Mouse (Mus musculus) cerebellum, adult (tissue): ENCODE results near the gene Dph2.
A peak's percentile ranks its signal among the peaks of the same experiment; 100 is the strongest.

ENCODE experiments used
- ATAC-seq: cut with Nextera tagmentation; 2 replicates; pipeline ENCODE4 v1.9.2; 2017; ENCODE audit warnings: mild to moderate bottlenecking, moderate library complexity, mixed read lengths; ENCODE audit not compliant: insufficient number of reproducible peaks, low FRiP score, low TSS enrichment

Gene Dph2

GRCm38 (mm10) chr4:117878703-117879102, 13.1 kb downstream of the Dph2 start:
- no peak for ATAC-seq

- no peak for ATAC-seq
Measured at GRCm38 (mm10) chr4:117878301-117878700, 13.5 kb downstream of the Dph2 start.

GRCm38 (mm10) chr4:117873615-117874014, 18.2 kb downstream of the Dph2 start:
- no peak for ATAC-seq

GRCm38 (mm10) chr4:117872471-117872886, 19.4 kb downstream of the Dph2 start, which contains the start of gene Ccdc24:
Gene Ccdc24 (minus strand): TSS chr4:117872557.
- ATAC-seq: no peak

GRCm38 (mm10) chr4:117871787-117872186, 20.0 kb downstream of the Dph2 start:
- ATAC-seq: no peak

- no peak for ATAC-seq
Measured at GRCm38 (mm10) chr4:117870437-117870836, 21.4 kb downstream of the Dph2 start.

GRCm38 (mm10) chr4:117869317-117869716, 22.5 kb downstream of the Dph2 start:
- no peak for ATAC-seq

- no peak for ATAC-seq
Measured at GRCm38 (mm10) chr4:117867823-117868222, 24.0 kb downstream of the Dph2 start.

GRCm38 (mm10) chr4:117867000-117867399, 24.8 kb downstream of the Dph2 start:
- ATAC-seq: no peak

- ATAC-seq: no peak
Measured at GRCm38 (mm10) chr4:117866083-117866482, 25.7 kb downstream of the Dph2 start.

- no peak for ATAC-seq
Measured at GRCm38 (mm10) chr4:117862823-117863222, 29.0 kb downstream of the Dph2 start.

- no peak for ATAC-seq
Measured at GRCm38 (mm10) chr4:117860570-117860969, 31.3 kb downstream of the Dph2 start.

- no peak for ATAC-seq
Measured at GRCm38 (mm10) chr4:117858794-117859193, 33.0 kb downstream of the Dph2 start.

- 0 out of 2 replicates have a peak, but pooled peaks have one; percentile 46 for ATAC-seq
Measured at GRCm38 (mm10) chr4:117855146-117855545, 36.7 kb downstream of the Dph2 start.

GRCm38 (mm10) chr4:117852152-117852868, 39.5 kb downstream of the Dph2 start:
- no peak for ATAC-seq

GRCm38 (mm10) chr4:117850871-117851270, 41.0 kb downstream of the Dph2 start:
- ATAC-seq: no peak

GRCm38 (mm10) chr4:117850176-117850575, 41.7 kb downstream of the Dph2 start:
- ATAC-seq: no peak

GRCm38 (mm10) chr4:117849506-117849905, 42.3 kb downstream of the Dph2 start:
- no peak for ATAC-seq

- ATAC-seq: no peak
Measured at GRCm38 (mm10) chr4:117849063-117849462, 42.8 kb downstream of the Dph2 start.

GRCm38 (mm10) chr4:117847011-117847410, 44.8 kb downstream of the Dph2 start:
- ATAC-seq: no peak

- ATAC-seq: no peak
Measured at GRCm38 (mm10) chr4:117846261-117846660, 45.6 kb downstream of the Dph2 start.

GRCm38 (mm10) chr4:117845316-117845715, 46.5 kb downstream of the Dph2 start:
- no peak for ATAC-seq
